Mouse (Mus musculus): ENCODE measurements around the gene Ctdspl2. TPM values are rescaled to one million over a fixed set of nuclear protein-coding genes. Genes with fewer than 3 reads are reported as not detected.

Ctdspl2 gene
- polyA plus RNA-seq, 1 experiment = 4.7 TPM

DNA sequence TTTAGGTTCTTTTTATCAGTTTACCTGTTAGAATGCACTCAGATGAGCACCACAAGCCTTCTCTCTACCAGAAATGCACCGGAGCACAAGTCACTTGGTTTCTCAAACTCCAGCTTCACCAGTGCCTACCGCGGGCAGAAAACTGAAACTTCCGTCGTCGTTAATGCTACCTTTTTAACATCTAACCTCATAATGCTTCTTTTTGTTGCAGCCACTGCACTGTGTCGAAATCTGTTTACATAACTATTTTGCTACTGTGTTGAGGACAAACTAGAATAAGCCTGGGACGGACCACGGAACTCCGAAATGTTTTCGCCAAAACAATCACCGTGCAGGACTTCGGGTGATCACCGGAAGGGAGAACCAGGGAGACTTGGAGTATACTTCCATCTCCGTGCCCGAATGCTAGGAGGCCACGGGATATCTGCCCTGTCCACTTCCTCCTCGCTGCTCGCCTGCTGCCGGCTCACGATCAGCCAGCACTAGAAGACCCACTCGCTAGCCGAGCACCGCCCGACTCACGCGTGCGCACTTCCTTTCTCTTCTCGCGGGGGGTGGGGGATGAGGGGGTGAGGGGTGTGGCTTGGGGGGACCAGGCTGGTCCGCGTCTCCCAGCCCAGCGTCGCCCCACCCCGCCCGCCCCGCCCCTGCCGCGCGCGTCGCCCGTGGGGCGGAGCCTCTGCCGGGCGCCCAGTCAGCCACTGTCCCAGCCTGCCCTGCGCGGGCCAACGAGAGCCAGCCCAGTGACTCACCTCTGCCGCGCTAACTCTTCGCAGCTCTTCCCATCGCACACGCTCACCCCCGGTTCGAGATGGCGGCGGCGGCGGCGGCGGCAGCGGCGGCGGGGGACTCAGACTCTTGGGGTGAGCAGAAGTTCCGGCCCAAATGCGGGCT is 72.3 kb downstream of the Ctdspl2 start, which contains the start of gene Eif3j1:
Gene Eif3j1, plus strand, starts transcription at position 685 of the 894 bp plus-strand sequence.
- Histone ChIP-seq H3K27ac (ENCODE audit: insufficient read depth, low read depth, low read length) (peak within 1 kb of the TSS; percentile 97), H3K36me3 (ENCODE audit: control insufficient read depth, insufficient read depth, low read length) (no peaks in the 10 kb centered on the region), H3K4me1 (ENCODE audit: control insufficient read depth, insufficient read depth, low read length) (peaks cover 2% of the 10 kb centered on the region; the same call in 1 of the 2 replicates), H3K4me3 (ENCODE audit: insufficient read depth, low read depth, low read length) (peak within 1 kb of the TSS; percentile 98), H3K27me3 (replicated peaks; ENCODE audit: control insufficient read depth, insufficient read depth, low read length) (no peaks in the 10 kb centered on the region)
- WGBS = under 1% methylated on average over 58 of the region's 67 CpGs
- peak; percentile 99 for TF ChIP-seq POLR2A (IDR thresholded peaks at IDR 0.05; ENCODE audit: low read depth, low read length)
- TF ChIP-seq CTCF (conservative IDR thresholded peaks at IDR 0.05; ENCODE audit: insufficient read depth, insufficient read length, low read depth, low read length) = no peak
- peak; percentile 95 for DNase-seq

DNA sequence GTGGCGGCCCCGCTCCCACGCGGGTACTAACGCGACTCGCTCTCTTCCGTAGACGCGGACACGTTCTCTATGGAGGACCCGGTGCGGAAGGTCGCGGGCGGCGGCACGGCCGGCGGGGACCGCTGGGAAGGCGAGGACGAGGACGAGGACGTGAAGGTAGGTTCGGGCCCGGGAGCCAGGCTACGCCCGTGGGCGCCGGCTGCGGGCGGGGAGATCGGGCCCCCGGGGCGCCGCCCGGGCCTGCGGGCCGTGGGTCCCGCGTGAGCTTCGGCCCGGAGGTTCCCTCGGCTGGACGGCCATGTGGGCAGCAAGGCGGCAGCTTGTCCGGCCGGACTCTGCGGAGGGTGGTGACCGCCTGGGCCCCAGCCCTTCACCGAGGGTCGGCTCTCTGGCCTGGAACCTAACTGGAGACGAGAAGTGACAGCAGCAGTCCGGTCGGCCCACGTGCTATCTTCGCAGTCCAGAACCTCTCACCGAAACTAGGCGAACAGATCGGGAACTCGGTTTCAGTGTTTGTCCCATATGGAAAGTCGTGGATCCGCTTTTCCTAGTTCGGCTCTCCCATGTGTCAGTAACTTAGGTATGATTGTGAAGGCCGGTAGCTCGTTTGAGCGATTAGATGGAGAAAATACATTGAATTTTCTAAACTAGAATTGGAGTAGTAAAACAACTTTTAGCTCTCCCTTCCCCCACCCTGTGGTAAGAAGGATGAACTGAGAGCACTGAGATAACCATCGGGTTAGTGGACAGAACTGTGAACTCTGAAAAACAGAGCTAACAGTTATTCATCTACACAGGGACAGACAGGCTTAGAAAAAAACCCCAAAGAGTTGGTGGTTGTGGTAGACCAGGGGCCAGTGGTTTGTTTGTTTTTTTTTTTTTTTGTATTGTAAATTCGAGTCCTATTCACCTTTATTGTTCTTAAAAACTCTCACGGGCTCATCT is 73.2 kb downstream of the Ctdspl2 start:
- Histone ChIP-seq H3K4me1 (ENCODE audit: control insufficient read depth, insufficient read depth, low read length) (peaks cover 2% of the 10 kb centered on the region; the same call in 1 of the 2 replicates), H3K27me3 (replicated peaks; ENCODE audit: control insufficient read depth, insufficient read depth, low read length) (no peaks in the 10 kb centered on the region), H3K36me3 (ENCODE audit: control insufficient read depth, insufficient read depth, low read length) (no peaks in the 10 kb centered on the region; the same call in 1 of the 2 replicates), H3K27ac (ENCODE audit: insufficient read depth, low read depth, low read length) (peak overlapping the region; percentile 79), H3K4me3 (ENCODE audit: insufficient read depth, low read depth, low read length) (peak overlapping the region; percentile 98)
- no peak for DNase-seq
- WGBS = under 1% methylated on average over 71 of the region's 71 CpGs
- TF ChIP-seq POLR2A (IDR thresholded peaks at IDR 0.05; ENCODE audit: low read depth, low read length) (no peak), CTCF (conservative IDR thresholded peaks at IDR 0.05; ENCODE audit: insufficient read depth, insufficient read length, low read depth, low read length) (no peak)

DNA sequence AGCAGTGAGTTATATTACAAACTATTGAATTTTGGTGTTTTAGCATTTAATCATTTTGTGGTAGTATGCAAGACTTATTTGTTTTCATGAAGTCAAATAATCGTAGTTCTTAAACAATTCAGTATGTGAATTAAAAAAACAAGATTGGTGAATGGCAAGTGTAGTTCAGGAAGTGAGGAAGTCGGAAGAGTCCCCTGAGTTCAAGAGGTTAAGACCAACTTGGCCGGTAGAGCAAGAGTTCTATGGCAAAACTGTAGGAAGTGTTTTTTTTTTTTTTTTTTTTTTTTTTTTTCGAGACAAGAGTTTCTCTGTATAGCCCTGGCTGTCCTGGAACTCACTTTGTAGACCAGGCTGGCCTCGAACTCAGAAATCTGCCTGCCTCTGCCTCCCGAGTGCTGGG is 76.2 kb downstream of the Ctdspl2 start:
- Histone ChIP-seq H3K36me3 (ENCODE audit: control insufficient read depth, insufficient read depth, low read length) (no peaks in the 10 kb centered on the region; the same call in 1 of the 2 replicates), H3K4me3 (ENCODE audit: insufficient read depth, low read depth, low read length) (no peak overlapping the region), H3K27me3 (replicated peaks; ENCODE audit: control insufficient read depth, insufficient read depth, low read length) (no peaks in the 10 kb centered on the region), H3K4me1 (ENCODE audit: control insufficient read depth, insufficient read depth, low read length) (peaks cover 2% of the 10 kb centered on the region; the same call in 1 of the 2 replicates), H3K27ac (ENCODE audit: insufficient read depth, low read depth, low read length) (no peak overlapping the region)
- no peak for TF ChIP-seq POLR2A (IDR thresholded peaks at IDR 0.05; ENCODE audit: low read depth, low read length)
- TF ChIP-seq CTCF (conservative IDR thresholded peaks at IDR 0.05; ENCODE audit: insufficient read depth, insufficient read length, low read depth, low read length) = no peak
- DNase-seq = no peak
- 70% methylated on average over 6 of the region's 6 CpGs for WGBS

DNA sequence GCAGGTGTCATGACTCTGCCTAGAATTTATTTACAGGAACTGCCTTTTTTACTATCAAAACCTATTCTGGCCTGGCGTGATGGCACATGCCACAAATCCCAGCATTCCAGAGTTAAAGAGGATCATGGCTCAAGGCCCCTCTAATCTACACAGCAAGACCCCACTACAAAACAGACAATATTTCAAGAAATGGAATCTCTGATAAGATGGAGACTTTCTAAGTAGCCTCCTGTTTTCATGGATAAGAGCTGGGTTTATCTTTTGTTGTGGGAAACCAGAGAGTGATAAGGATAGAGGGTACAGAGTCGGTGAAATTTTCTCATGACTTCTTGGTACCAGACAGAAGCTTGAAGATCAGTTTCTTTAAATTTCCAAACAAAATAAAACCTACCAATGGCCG is 80.3 kb downstream of the Ctdspl2 start:
- no peak for TF ChIP-seq POLR2A (IDR thresholded peaks at IDR 0.05; ENCODE audit: low read depth, low read length)
- DNase-seq = no peak
- Histone ChIP-seq H3K36me3 (ENCODE audit: control insufficient read depth, insufficient read depth, low read length) (no peaks in the 10 kb centered on the region; the same call in 1 of the 2 replicates), H3K4me3 (ENCODE audit: insufficient read depth, low read depth, low read length) (no peak overlapping the region), H3K4me1 (ENCODE audit: control insufficient read depth, insufficient read depth, low read length) (no peaks in the 10 kb centered on the region), H3K27ac (ENCODE audit: insufficient read depth, low read depth, low read length) (no peak overlapping the region), H3K27me3 (replicated peaks; ENCODE audit: control insufficient read depth, insufficient read depth, low read length) (no peaks in the 10 kb centered on the region)
- WGBS = 94% methylated on average over 3 of the region's 3 CpGs

DNA sequence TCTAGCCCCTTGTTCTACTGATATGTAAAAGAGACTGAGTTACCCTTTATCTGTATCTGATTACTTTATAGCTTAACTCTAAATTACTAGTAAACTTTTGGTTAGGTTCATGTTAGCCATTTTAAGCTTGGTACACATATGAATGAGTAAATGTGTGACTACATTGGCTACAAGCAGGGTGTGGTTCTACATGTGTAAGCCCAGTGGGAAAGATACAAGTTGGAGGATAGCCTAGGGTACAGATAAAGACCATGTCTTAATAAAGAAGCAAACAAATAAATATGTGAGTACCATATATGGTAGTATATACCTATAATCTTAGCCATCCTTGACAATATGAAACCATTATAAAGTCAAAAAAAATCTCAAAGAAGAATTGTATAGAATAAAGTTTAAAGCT is 88.1 kb downstream of the Ctdspl2 start:
- no peak overlapping the region for H3K27ac ChIP-seq (ENCODE audit: insufficient read depth, low read depth, low read length)
- no peak for DNase-seq
- no peak for TF ChIP-seq POLR2A (IDR thresholded peaks at IDR 0.05; ENCODE audit: low read depth, low read length)
- no peak for TF ChIP-seq CTCF (conservative IDR thresholded peaks at IDR 0.05; ENCODE audit: insufficient read depth, insufficient read length, low read depth, low read length)
- no peak overlapping the region for H3K4me3 ChIP-seq (ENCODE audit: insufficient read depth, low read depth, low read length)
- H3K27me3 ChIP-seq (replicated peaks; ENCODE audit: control insufficient read depth, insufficient read depth, low read length) = no peaks in the 10 kb centered on the region
- no peaks in the 10 kb centered on the region for H3K4me1 ChIP-seq (ENCODE audit: control insufficient read depth, insufficient read depth, low read length)
- H3K36me3 ChIP-seq (ENCODE audit: control insufficient read depth, insufficient read depth, low read length) = peaks cover 3% of the 10 kb centered on the region

DNA sequence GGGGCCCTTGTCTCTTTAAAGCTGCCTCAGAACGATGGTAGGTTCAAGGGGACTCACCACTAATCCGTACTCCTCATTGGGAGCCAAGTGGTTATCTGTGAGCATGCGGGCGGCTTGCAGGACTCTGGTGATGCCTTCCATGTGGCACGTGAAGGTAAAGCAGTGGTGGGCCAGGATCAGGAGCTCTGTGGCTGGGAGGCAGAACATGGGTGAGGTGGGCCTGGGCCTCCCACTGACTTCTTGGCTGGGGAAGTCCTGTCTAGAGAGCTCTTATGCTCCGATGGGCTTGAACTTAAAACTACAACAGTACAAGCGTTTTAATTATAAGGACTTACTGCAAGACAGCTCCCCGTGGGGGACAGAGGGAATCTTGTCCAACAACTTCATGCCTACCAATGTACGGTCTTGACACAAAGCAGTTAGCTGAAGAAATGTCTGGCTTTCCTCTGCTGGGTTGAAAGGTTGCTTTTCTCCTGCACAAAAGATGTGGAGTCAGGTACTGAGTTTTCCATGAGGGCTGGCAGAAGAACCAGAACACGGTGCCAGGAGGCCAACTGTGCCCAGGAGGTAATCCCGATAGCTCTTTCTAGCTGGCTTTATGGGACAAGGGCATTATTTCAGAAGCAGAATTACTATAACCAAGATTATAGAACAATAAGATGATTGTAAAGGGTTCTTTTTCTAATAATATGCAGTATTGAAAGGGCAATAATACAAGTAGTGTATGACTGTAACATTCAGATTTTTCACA is 103.7 kb downstream of the Ctdspl2 start:
- Histone ChIP-seq H3K36me3 (ENCODE audit: control insufficient read depth, insufficient read depth, low read length) (no peaks in the 10 kb centered on the region; the same call in 1 of the 2 replicates), H3K27me3 (replicated peaks; ENCODE audit: control insufficient read depth, insufficient read depth, low read length) (no peaks in the 10 kb centered on the region), H3K4me1 (ENCODE audit: control insufficient read depth, insufficient read depth, low read length) (peaks cover 2% of the 10 kb centered on the region; the same call in 1 of the 2 replicates), H3K27ac (ENCODE audit: insufficient read depth, low read depth, low read length) (no peak overlapping the region), H3K4me3 (ENCODE audit: insufficient read depth, low read depth, low read length) (no peak overlapping the region)
- TF ChIP-seq POLR2A (IDR thresholded peaks at IDR 0.05; ENCODE audit: low read depth, low read length) = no peak
- TF ChIP-seq CTCF (conservative IDR thresholded peaks at IDR 0.05; ENCODE audit: insufficient read depth, insufficient read length, low read depth, low read length) = no peak
- 87% methylated on average over 11 of the region's 11 CpGs for WGBS
- no peak for DNase-seq

Other genes with a start within 250 kb of the Ctdspl2 start
- gene Frmd5, start 148.9 kb upstream of the Ctdspl2 start, polyA plus RNA-seq (2012; rRNA removed) = 0.18 and 0.45 TPM in 2 replicates
- 9.6 and 12.9 TPM in 2 replicates for gene Casc4, start 89.0 kb upstream of the Ctdspl2 start, polyA plus RNA-seq (2012; rRNA removed)
- gene Mageb3, start 91 bp downstream of the Ctdspl2 start, polyA plus RNA-seq (2012; rRNA removed) = 0.03 TPM in 1 of 2 replicates, not detected in the other
- 3.2 and 3.3 TPM in 2 replicates for gene Eif3j1, start 72.5 kb downstream of the Ctdspl2 start, polyA plus RNA-seq (2012; rRNA removed)
- gene Spg11, start 162.4 kb downstream of the Ctdspl2 start, polyA plus RNA-seq (2012; rRNA removed) = 6.6 and 7.4 TPM in 2 replicates
- gene B2m, start 191.7 kb downstream of the Ctdspl2 start, polyA plus RNA-seq (2012; rRNA removed) = 577 and 854 TPM in 2 replicates
- gene Trim69, start 204.7 kb downstream of the Ctdspl2 start, polyA plus RNA-seq (2012; rRNA removed) = 0.12 TPM in 1 of 2 replicates, not detected in the other
- gene Patl2, start 230.2 kb downstream of the Ctdspl2 start, polyA plus RNA-seq (2012; rRNA removed) = 0.04 TPM in 1 of 2 replicates, not detected in the other
- gene Terb2, start 230.3 kb downstream of the Ctdspl2 start, polyA plus RNA-seq (2012; rRNA removed) = not detected in 2 replicates

All from kidney, adult 2 months (tissue).